Mouse (Mus musculus): ENCODE measurements around the gene Gjd3.

GRCm38 (mm10) chr11:98936170-98936569, 46.6 kb downstream of the Gjd3 start:
- TF ChIP-seq CTCF (IDR thresholded peaks at IDR 0.05; ENCODE audit: control insufficient read depth, insufficient read depth, insufficient read length) (no peak), USF1 (IDR thresholded peaks at IDR 0.05; ENCODE audit: low read depth) (no peak), MAX (IDR thresholded peaks at IDR 0.05) (peak; percentile 72), MYOG (IDR thresholded peaks at IDR 0.05; ENCODE audit: control insufficient read depth, extremely low read depth, insufficient read length) (no peak)
